Mouse (Mus musculus) testis, adult 2 months (tissue): ENCODE data around the gene Akr1c13.
"Not testable (repeated sequence)": the region's sequence is repeated elsewhere in the genome, so short reads cannot be mapped to it uniquely, and the experiment has no call there.

ENCODE experiments used
- CTCF ChIP-seq: fragments of 200-500 bp; IDR thresholded peaks from 2 replicates; pipeline ENCODE4 v1.5.1; 2012; ENCODE audit warnings: low read depth, mild to moderate bottlenecking, inconsistent platforms, low read length, moderate library complexity; ENCODE audit not compliant: control insufficient read depth, insufficient read depth, insufficient replicate concordance
- POLR2A ChIP-seq: fragments of 200-500 bp; IDR thresholded peaks from 2 replicates; pipeline ENCODE4 v1.6.1; 2012; ENCODE audit warnings: low read depth, mild to moderate bottlenecking, inconsistent platforms, low read length, moderate library complexity; ENCODE audit not compliant: control insufficient read depth

DNA sequence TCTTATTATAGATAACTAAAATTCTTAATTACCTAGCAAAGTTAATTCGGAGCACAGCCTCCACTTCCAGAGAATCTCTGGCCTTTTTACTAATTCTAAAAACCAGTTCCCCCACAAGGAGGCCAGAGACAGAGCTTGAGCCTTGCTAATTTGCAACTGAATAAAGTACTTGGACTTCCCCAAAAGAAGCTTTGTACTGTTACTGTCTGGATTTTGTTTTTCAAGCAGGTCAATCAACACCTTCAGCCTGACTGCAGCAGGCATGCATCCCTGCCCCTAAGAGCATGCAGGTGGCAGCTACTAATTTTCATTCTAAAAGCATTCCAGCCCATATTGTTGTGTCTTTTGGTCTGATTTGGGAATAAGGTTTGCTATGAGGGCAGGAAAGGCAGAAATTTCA lies 24.5 kb downstream of the Akr1c13 start:
- not testable (repeated sequence) for TF ChIP-seq CTCF, POLR2A
